Mouse (Mus musculus) liver, adult 2 months (tissue): ENCODE measurements around the gene Tbx21. TPM values are rescaled to one million over a fixed set of nuclear protein-coding genes. Genes with fewer than 3 reads are reported as not detected.

ENCODE experiments used
- DNase-seq: peaks from one replicate; pipeline ENCODE4 v3.0.0-alpha.2; 2011; ENCODE audit warnings: low read depth, low spot score; ENCODE audit errors: extremely low read depth
- H3K27ac ChIP-seq: fragments of 200-500 bp; replicated peaks from 2 replicates; pipeline ENCODE4 v1.5.1; 2012; ENCODE audit warnings: low read depth, mild to moderate bottlenecking, control low read depth, inconsistent platforms, low read length; ENCODE audit not compliant: insufficient read depth
- H3K27me3 ChIP-seq: fragments of 200-500 bp; 2 replicates; pipeline ENCODE4 v1.6.1; 2012; ENCODE audit warnings: mild to moderate bottlenecking, moderate library complexity, low read length, inconsistent platforms; ENCODE audit not compliant: control insufficient read depth, insufficient read depth
- H3K36me3 ChIP-seq: fragments of 200-500 bp; 2 replicates; pipeline ENCODE4 v1.6.1; 2012; ENCODE audit warnings: low read length, inconsistent platforms; ENCODE audit not compliant: control insufficient read depth, insufficient read depth
- H3K4me1 ChIP-seq: fragments of 200-500 bp; 2 replicates; pipeline ENCODE4 v1.6.1; 2011; ENCODE audit warnings: low read length; ENCODE audit not compliant: control insufficient read depth, insufficient read depth
- H3K4me3 ChIP-seq: fragments of 200-500 bp; 2 replicates; pipeline ENCODE4 v1.5.1; 2011; ENCODE audit warnings: low read depth, mild to moderate bottlenecking, control low read depth, low read length, moderate library complexity; ENCODE audit not compliant: insufficient read depth
- H3K79me2 ChIP-seq: fragments of 200-500 bp; 2 replicates; pipeline ENCODE4 v1.6.1; 2012; ENCODE audit warnings: inconsistent platforms, mild to moderate bottlenecking, low read length, moderate library complexity; ENCODE audit not compliant: control insufficient read depth, insufficient read depth
- H3K9ac ChIP-seq: fragments of 200-500 bp; 2 replicates; pipeline ENCODE4 v1.6.1; 2012; ENCODE audit warnings: low read depth, mild to moderate bottlenecking, control low read depth, inconsistent platforms, low read length
- CTCF ChIP-seq: fragments of 200-500 bp; IDR thresholded peaks from 2 replicates; pipeline ENCODE4 v1.5.1; 2011; ENCODE audit warnings: low read depth, low read length, control low read depth
- POLR2A ChIP-seq: fragments of 200-500 bp; IDR thresholded peaks from 2 replicates; pipeline ENCODE4 v1.6.1; 2011; ENCODE audit warnings: low read length, control low read depth; ENCODE audit not compliant: insufficient read depth; ENCODE audit errors: extremely low read depth
- WGBS: fragments of 180-500 bp; shearing (Covaris S2); methylation state at CpG from one replicate; pipeline ENCODE4 v1.1.7; 2018; 5-methylcytosine and 5-hydroxymethylcytosine counted together
- polyA plus RNA-seq: library from polyadenylated mRNA; depleted of rRNA; stranded (reverse); fragments of >200 nt; gene quantifications from 2 replicates; pipeline ENCODE4 v1.2.3, GENCODE M21; 2012
- total RNA-seq: library from RNA; depleted of rRNA; stranded (reverse); fragments of >200 nt; gene quantifications from 2 replicates; pipeline ENCODE4 v1.2.3, GENCODE M21; 2014

Tbx21 gene
- total and polyA plus RNA-seq, 2 experiments, result 0.09 to 0.38 TPM

GRCm38 (mm10) chr11:97063921-97064295 lies 51.2 kb downstream of the Tbx21 start:
- H3K4me3 ChIP-seq, result no peak overlapping the region
- 93% methylated on average over 3 of the region's 3 CpGs for WGBS
- DNase-seq, result no peak
- no peaks in the 10 kb centered on the region for H3K27me3 ChIP-seq
- H3K9ac ChIP-seq, result no peak overlapping the region
- TF ChIP-seq POLR2A (no peak), CTCF (no peak)
- no peaks in the 10 kb centered on the region for H3K36me3 ChIP-seq
- H3K4me1 ChIP-seq, result no peaks in the 10 kb centered on the region
- H3K79me2 ChIP-seq, result no peaks in the 10 kb centered on the region
- H3K27ac ChIP-seq, result no peak overlapping the region

GRCm38 (mm10) chr11:97063274-97063920 lies 51.7 kb downstream of the Tbx21 start:
- Histone ChIP-seq H3K36me3 (no peaks in the 10 kb centered on the region), H3K4me3 (no peak overlapping the region), H3K79me2 (no peaks in the 10 kb centered on the region), H3K9ac (no peak overlapping the region), H3K4me1 (no peaks in the 10 kb centered on the region), H3K27ac (no peak overlapping the region), H3K27me3 (no peaks in the 10 kb centered on the region)
- no peak for DNase-seq
- WGBS, result 80% methylated on average over 9 of the region's 9 CpGs
- no peak for TF ChIP-seq CTCF
- no peak for TF ChIP-seq POLR2A

DNA sequence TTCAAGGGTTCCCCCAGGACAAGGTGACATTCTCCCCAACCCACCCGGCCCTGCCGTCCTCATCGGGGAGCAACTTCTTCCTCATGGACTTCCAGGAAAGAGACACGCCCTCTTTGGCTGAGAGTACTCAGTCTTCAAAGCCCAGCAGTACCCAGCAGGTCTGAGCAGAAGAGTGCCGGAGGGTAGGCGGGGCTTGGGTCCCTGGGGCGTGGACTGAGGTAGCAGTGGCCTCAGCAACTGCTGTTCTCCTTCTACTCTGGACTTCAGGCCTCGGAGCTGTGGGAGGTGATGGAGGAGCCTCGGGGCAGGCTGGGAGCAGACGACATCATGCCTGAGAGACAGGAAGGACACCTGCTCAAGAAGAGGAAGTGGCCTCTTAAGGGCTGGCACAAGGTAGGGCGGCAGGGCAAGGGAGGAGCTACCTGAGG lies 62.9 kb downstream of the Tbx21 start:
- no peaks in the 10 kb centered on the region for H3K79me2 ChIP-seq
- no peak for TF ChIP-seq POLR2A
- TF ChIP-seq CTCF, result no peak
- H3K9ac ChIP-seq, result no peak overlapping the region
- H3K4me1 ChIP-seq, result peaks cover 8% of the 10 kb centered on the region
- DNase-seq, result no peak
- H3K27me3 ChIP-seq, result no peaks in the 10 kb centered on the region
- no peak overlapping the region for H3K27ac ChIP-seq
- H3K4me3 ChIP-seq, result no peak overlapping the region
- 49% methylated on average over 11 of the region's 11 CpGs for WGBS
- no peaks in the 10 kb centered on the region for H3K36me3 ChIP-seq

- WGBS, result 2% methylated on average over 13 of the region's 13 CpGs
- no peaks in the 10 kb centered on the region for H3K36me3 ChIP-seq
- peak; percentile 45 for DNase-seq
- peaks cover 8% of the 10 kb centered on the region for H3K4me1 ChIP-seq
- TF ChIP-seq CTCF (no peak), POLR2A (no peak)
- H3K79me2 ChIP-seq, result no peaks in the 10 kb centered on the region
- peak overlapping the region; percentile 62 for H3K4me3 ChIP-seq
- H3K27ac ChIP-seq, result no peak overlapping the region
- H3K9ac ChIP-seq, result peak overlapping the region; percentile 62
- no peaks in the 10 kb centered on the region for H3K27me3 ChIP-seq
Measured at GRCm38 (mm10) chr11:97050944-97051586, 64.1 kb downstream of the Tbx21 start.

DNA sequence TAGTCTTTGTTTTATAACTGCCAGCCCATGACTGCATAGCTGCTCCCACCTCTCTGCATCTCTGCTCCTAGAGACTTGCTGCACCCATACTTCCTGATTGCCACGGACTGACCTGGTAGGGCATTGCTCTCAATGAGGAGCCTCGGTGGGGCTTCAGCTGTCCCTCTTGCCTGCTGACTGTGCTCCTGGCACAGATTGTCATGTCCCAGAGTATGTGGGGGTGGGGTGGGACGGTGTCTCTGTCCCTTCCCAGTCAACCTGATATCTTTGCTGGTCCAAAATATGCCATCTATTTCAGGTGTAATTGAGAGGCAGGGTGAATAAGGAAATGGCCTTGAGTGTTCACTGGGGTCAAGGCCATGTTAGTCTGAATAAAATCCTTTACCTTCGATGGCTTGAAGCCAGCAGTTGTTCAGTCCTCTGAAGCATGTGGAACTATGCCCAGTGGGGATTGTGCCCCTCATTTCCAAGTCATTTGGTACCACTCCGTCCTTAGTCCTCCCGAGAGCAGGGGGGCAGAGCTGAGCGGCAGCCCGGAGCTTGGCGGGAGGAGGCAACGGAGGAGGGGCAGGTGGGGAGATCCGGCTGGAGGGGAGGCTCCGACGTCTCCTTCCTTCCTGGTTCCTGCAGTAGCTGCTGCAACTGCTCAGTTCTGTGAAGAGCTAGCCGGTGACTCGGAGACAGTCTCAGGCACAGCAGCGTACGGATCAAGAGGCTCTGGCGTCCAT lies 64.8 kb downstream of the Tbx21 start, which contains the start of gene Osbpl7:
TSS of gene Osbpl7 (plus strand) at position 413 of the 728 bp plus-strand sequence.
- Histone ChIP-seq H3K27ac (no peak within 1 kb of the TSS), H3K79me2 (no peaks in the 10 kb centered on the region), H3K27me3 (no peaks in the 10 kb centered on the region), H3K36me3 (no peaks in the 10 kb centered on the region), H3K9ac (peak within 1 kb of the TSS; percentile 62), H3K4me1 (peaks cover 8% of the 10 kb centered on the region), H3K4me3 (peak within 1 kb of the TSS; percentile 62)
- WGBS, result 6% methylated on average over 18 of the region's 18 CpGs
- no peak for DNase-seq
- TF ChIP-seq POLR2A, result 0 out of 2 replicates have a peak, but pooled peaks have one; percentile 30
- TF ChIP-seq CTCF, result peak; percentile 47
